Mouse (Mus musculus) thymus, adult 2 months (tissue): ENCODE results near the gene Msi2.

ENCODE experiments used
- CTCF ChIP-seq: fragments of 200-500 bp; IDR thresholded peaks from 2 replicates; pipeline ENCODE4 v1.5.1; 2012; ENCODE audit warnings: mild to moderate bottlenecking, control low read depth, low read length, moderate library complexity, borderline replicate concordance; ENCODE audit not compliant: control insufficient read depth, poor library complexity, insufficient read depth; ENCODE audit errors: extremely low read depth
- POLR2A ChIP-seq: fragments of 200-500 bp; IDR thresholded peaks from 2 replicates; pipeline ENCODE4 v1.6.1; 2012; ENCODE audit warnings: mild to moderate bottlenecking, low read length, control low read depth, moderate library complexity; ENCODE audit not compliant: control insufficient read depth, poor library complexity, insufficient read depth; ENCODE audit errors: extremely low read depth

- TF ChIP-seq POLR2A (no peak), CTCF (no peak)
Observed at GRCm38 (mm10) chr11:88555232-88555818, 163.0 kb downstream of the Msi2 start.
